Mouse (Mus musculus): Measurements from ENCODE around the gene Eya2. TPM values are rescaled to one million over a fixed set of nuclear protein-coding genes. Genes with fewer than 3 reads are reported as not detected.
"Not testable (repeated sequence)": the region's sequence is repeated elsewhere in the genome, so short reads cannot be mapped to it uniquely, and the experiment has no call there.

Eya2 gene
- polyA plus RNA-seq, 1 experiment: 4.3 TPM

GRCm38 (mm10) chr2:165786467-165786866 lies 191.6 kb downstream of the Eya2 start:
- no peak for TF ChIP-seq CTCF (IDR thresholded peaks at IDR 0.05; ENCODE audit: borderline replicate concordance, insufficient read depth, low read length)
- no peak for TF ChIP-seq POLR2A (IDR thresholded peaks at IDR 0.05; ENCODE audit: low read depth, low read length)
- no peaks in the 10 kb centered on the region for H3K4me1 ChIP-seq (ENCODE audit: control insufficient read depth, insufficient read depth, low read length)

GRCm38 (mm10) chr2:165788005-165788404 lies 193.2 kb downstream of the Eya2 start:
- Histone ChIP-seq H3K4me1 (ENCODE audit: control insufficient read depth, insufficient read depth, low read length) (no peaks in the 10 kb centered on the region), H3K4me3 (ENCODE audit: insufficient read depth, low read length) (no peak overlapping the region), H3K27ac (ENCODE audit: insufficient read depth, low read length) (no peak overlapping the region)
- TF ChIP-seq POLR2A (IDR thresholded peaks at IDR 0.05; ENCODE audit: low read depth, low read length) (no peak), CTCF (IDR thresholded peaks at IDR 0.05; ENCODE audit: borderline replicate concordance, insufficient read depth, low read length) (no peak)

More at GRCm38 (mm10) chr2:165786467-165786866, 191.6 kb downstream of the Eya2 start:
- Histone ChIP-seq H3K4me3 (ENCODE audit: insufficient read depth, low read length) (no peak overlapping the region), H3K27ac (ENCODE audit: insufficient read depth, low read length) (no peak overlapping the region)

GRCm38 (mm10) chr2:165788796-165789195 lies 194.0 kb downstream of the Eya2 start:
- TF ChIP-seq POLR2A (IDR thresholded peaks at IDR 0.05; ENCODE audit: low read depth, low read length) (no peak), CTCF (IDR thresholded peaks at IDR 0.05; ENCODE audit: borderline replicate concordance, insufficient read depth, low read length) (no peak)
- Histone ChIP-seq H3K4me3 (ENCODE audit: insufficient read depth, low read length) (no peak overlapping the region), H3K4me1 (ENCODE audit: control insufficient read depth, insufficient read depth, low read length) (no peaks in the 10 kb centered on the region), H3K27ac (ENCODE audit: insufficient read depth, low read length) (no peak overlapping the region)

GRCm38 (mm10) chr2:165789667-165790066 lies 194.8 kb downstream of the Eya2 start:
- Histone ChIP-seq H3K27ac (ENCODE audit: insufficient read depth, low read length) (no peak overlapping the region), H3K4me3 (ENCODE audit: insufficient read depth, low read length) (no peak overlapping the region), H3K4me1 (ENCODE audit: control insufficient read depth, insufficient read depth, low read length) (no peaks in the 10 kb centered on the region)
- no peak for TF ChIP-seq CTCF (IDR thresholded peaks at IDR 0.05; ENCODE audit: borderline replicate concordance, insufficient read depth, low read length)
- no peak for TF ChIP-seq POLR2A (IDR thresholded peaks at IDR 0.05; ENCODE audit: low read depth, low read length)

- no peak overlapping the region for H3K4me3 ChIP-seq (ENCODE audit: insufficient read depth, low read length)
- H3K27ac ChIP-seq (ENCODE audit: insufficient read depth, low read length): no peak overlapping the region
- TF ChIP-seq CTCF (IDR thresholded peaks at IDR 0.05; ENCODE audit: borderline replicate concordance, insufficient read depth, low read length): no peak
- TF ChIP-seq POLR2A (IDR thresholded peaks at IDR 0.05; ENCODE audit: low read depth, low read length): no peak
- H3K4me1 ChIP-seq (ENCODE audit: control insufficient read depth, insufficient read depth, low read length): no peaks in the 10 kb centered on the region
These were observed 196.2 kb downstream of the Eya2 start for GRCm38 (mm10) chr2:165791026-165791425.

GRCm38 (mm10) chr2:165791657-165792056 lies 196.8 kb downstream of the Eya2 start:
- H3K4me1 ChIP-seq (ENCODE audit: control insufficient read depth, insufficient read depth, low read length): no peaks in the 10 kb centered on the region
- TF ChIP-seq CTCF (IDR thresholded peaks at IDR 0.05; ENCODE audit: borderline replicate concordance, insufficient read depth, low read length) (peak; percentile 13; the same call in 1 of the 2 replicates), POLR2A (IDR thresholded peaks at IDR 0.05; ENCODE audit: low read depth, low read length) (no peak)
- no peak overlapping the region for H3K4me3 ChIP-seq (ENCODE audit: insufficient read depth, low read length)
- H3K27ac ChIP-seq (ENCODE audit: insufficient read depth, low read length): no peak overlapping the region

GRCm38 (mm10) chr2:165792431-165793282 lies 197.8 kb downstream of the Eya2 start:
- TF ChIP-seq POLR2A (IDR thresholded peaks at IDR 0.05; ENCODE audit: low read depth, low read length) (no peak), CTCF (IDR thresholded peaks at IDR 0.05; ENCODE audit: borderline replicate concordance, insufficient read depth, low read length) (no peak)
- Histone ChIP-seq H3K4me3 (ENCODE audit: insufficient read depth, low read length) (no peak overlapping the region), H3K27ac (ENCODE audit: insufficient read depth, low read length) (no peak overlapping the region), H3K4me1 (ENCODE audit: control insufficient read depth, insufficient read depth, low read length) (no peaks in the 10 kb centered on the region)

- no peaks in the 10 kb centered on the region for H3K4me1 ChIP-seq (ENCODE audit: control insufficient read depth, insufficient read depth, low read length)
- H3K4me3 ChIP-seq (ENCODE audit: insufficient read depth, low read length): no peak overlapping the region
- H3K27ac ChIP-seq (ENCODE audit: insufficient read depth, low read length): no peak overlapping the region
- TF ChIP-seq POLR2A (IDR thresholded peaks at IDR 0.05; ENCODE audit: low read depth, low read length) (no peak), CTCF (IDR thresholded peaks at IDR 0.05; ENCODE audit: borderline replicate concordance, insufficient read depth, low read length) (no peak)
These were observed 198.4 kb downstream of the Eya2 start for GRCm38 (mm10) chr2:165793283-165793638.

- Histone ChIP-seq H3K4me1 (ENCODE audit: control insufficient read depth, insufficient read depth, low read length) (no peaks in the 10 kb centered on the region), H3K27ac (ENCODE audit: insufficient read depth, low read length) (no peak overlapping the region), H3K4me3 (ENCODE audit: insufficient read depth, low read length) (no peak overlapping the region)
- no peak for TF ChIP-seq CTCF (IDR thresholded peaks at IDR 0.05; ENCODE audit: borderline replicate concordance, insufficient read depth, low read length)
- TF ChIP-seq POLR2A (IDR thresholded peaks at IDR 0.05; ENCODE audit: low read depth, low read length): no peak
These were observed 203.0 kb downstream of the Eya2 start for GRCm38 (mm10) chr2:165797876-165798275.

- H3K4me3 ChIP-seq (ENCODE audit: insufficient read depth, low read length); H3K27ac ChIP-seq (ENCODE audit: insufficient read depth, low read length); H3K4me1 ChIP-seq (ENCODE audit: control insufficient read depth, insufficient read depth, low read length): not testable (repeated sequence)
These were observed 205.3 kb downstream of the Eya2 start for GRCm38 (mm10) chr2:165800174-165800573.
